Comparison of ENCODE assay signal across 10 mouse cellular contexts in the genomic region with DNA sequence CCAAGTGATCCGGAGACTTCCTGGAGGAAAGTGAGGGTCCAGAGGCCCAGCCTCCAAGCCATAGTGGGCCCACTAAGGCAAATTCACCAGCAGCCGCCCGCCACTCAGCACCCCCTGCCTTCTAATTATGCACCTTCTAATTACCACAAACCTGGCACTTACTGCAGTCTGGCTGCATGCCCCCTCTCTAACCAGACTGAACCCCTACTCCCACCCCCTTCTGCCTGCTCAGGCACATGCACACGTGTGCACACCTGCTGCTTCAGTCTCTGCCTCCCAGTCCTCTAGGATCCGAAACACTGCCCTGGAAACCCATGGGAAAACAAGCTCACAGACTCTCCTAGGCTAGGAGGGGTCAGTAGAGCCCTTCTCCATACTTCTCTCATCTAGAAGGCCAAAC. TPM values are rescaled to one million over a fixed set of nuclear protein-coding genes. Genes with fewer than 3 reads are reported as not detected.
DNase-seq lines count a peak whose midpoint lies in the region; ATAC-seq and TF ChIP-seq lines count a peak whose summit lies in the region.
"Had no signal": no experiment of that assay in that cellular context is flagged by ENCODE, and none has a peak within 500 bp of the region (broad histone marks: within the 10 kb centered on the region; RNA-seq: fewer than 3 reads in every experiment).

No protein-coding gene starts in this region.

- H3K9me3 ChIP-seq in heart, embryonic 12.5 days (replicated peaks) = no peaks in the 10 kb centered on the region
- no peaks in the 10 kb centered on the region for H3K9me3 ChIP-seq in forebrain, embryonic 16.5 days (ENCODE audit: control insufficient read depth, low read length)
- no peaks in the 10 kb centered on the region for H3K9me3 ChIP-seq in hindbrain, embryonic 16.5 days (ENCODE audit: control insufficient read depth, low read length)

- no peak for ATAC-seq in heart, embryonic 12.5 days (ENCODE audit: insufficient number of reproducible peaks, low FRiP score)
- peak; percentile 71 for ATAC-seq in forebrain, embryonic 16.5 days
- no peak for ATAC-seq in hindbrain, embryonic 16.5 days
- ATAC-seq: intestine, embryonic 16.5 days had no signal

- H3K79me2 ChIP-seq in macrophage (ENCODE audit: inconsistent target) = peaks cover 11% of the 10 kb centered on the region; the same call in 1 of the 2 replicates

- H3K4me3 ChIP-seq in heart, embryonic 12.5 days = no peak overlapping the region
- peak overlapping the region; percentile 38; the same call in 1 of the 2 replicates for H3K4me3 ChIP-seq in spleen, adult 2 months (ENCODE audit: extremely low read depth, insufficient read depth, insufficient read length)
- H3K4me3 ChIP-seq in forebrain, embryonic 16.5 days (replicated peaks; ENCODE audit: low read length) = no peak overlapping the region
- H3K4me3 ChIP-seq in macrophage (ENCODE audit: inconsistent target) = no peak overlapping the region
- no peak overlapping the region for H3K4me3 ChIP-seq in hindbrain, embryonic 16.5 days (ENCODE audit: low read length)
- H3K4me3 ChIP-seq: myocyte had no signal

- TF ChIP-seq CTCF in spleen, adult 2 months (IDR thresholded peaks at IDR 0.05; ENCODE audit: extremely low read depth, insufficient read depth, insufficient read length, insufficient replicate concordance) = no peak

- no peaks in the 10 kb centered on the region for H3K27me3 ChIP-seq in heart, embryonic 12.5 days (replicated peaks)
- H3K27me3 ChIP-seq in spleen, adult 2 months (ENCODE audit: control insufficient read depth, insufficient read depth, low read length) = no peaks in the 10 kb centered on the region
- H3K27me3 ChIP-seq in forebrain, embryonic 16.5 days (replicated peaks; ENCODE audit: control insufficient read depth, insufficient read depth, low read length) = no peaks in the 10 kb centered on the region
- no peaks in the 10 kb centered on the region for H3K27me3 ChIP-seq in hindbrain, embryonic 16.5 days (replicated peaks; ENCODE audit: control insufficient read depth, insufficient read depth, low read length)

- WGBS in heart, embryonic 12.5 days = 88% methylated on average over 5 of the region's 5 CpGs
- WGBS in spleen, adult 2 months = 17% methylated on average over 5 of the region's 5 CpGs
- 47% methylated on average over 5 of the region's 5 CpGs for WGBS in forebrain, embryonic 16.5 days
- 43% methylated on average over 5 of the region's 5 CpGs for WGBS in macrophage (ENCODE audit: missing documents)
- 54% methylated on average over 5 of the region's 5 CpGs for WGBS in hindbrain, embryonic 16.5 days

- H3K9ac ChIP-seq in heart, embryonic 12.5 days = 0 out of 2 replicates have a peak overlapping the region, but pooled peaks have one; percentile 26
- H3K9ac ChIP-seq in forebrain, embryonic 16.5 days (replicated peaks; ENCODE audit: low read depth, low read length) = no peak overlapping the region
- no peak overlapping the region for H3K9ac ChIP-seq in hindbrain, embryonic 16.5 days (ENCODE audit: low read depth, low read length)

- no peak overlapping the region for H3K4me2 ChIP-seq in heart, embryonic 12.5 days
- no peak overlapping the region for H3K4me2 ChIP-seq in forebrain, embryonic 16.5 days (ENCODE audit: low read length)
- H3K4me2 ChIP-seq in hindbrain, embryonic 16.5 days (ENCODE audit: low read length) = no peak overlapping the region

- intact Hi-C loops in heart, postnatal 36 days (cut with DNase I) = no loop called here

- H3K27ac ChIP-seq in heart, embryonic 12.5 days (ENCODE audit: poor library complexity, severe bottlenecking) = no peak overlapping the region
- H3K27ac ChIP-seq in spleen, adult 2 months (ENCODE audit: insufficient read depth, low read length) = peak overlapping the region; percentile 96
- H3K27ac ChIP-seq in forebrain, embryonic 16.5 days (ENCODE audit: low read length) = no peak overlapping the region
- peak overlapping the region; percentile 79 for H3K27ac ChIP-seq in macrophage
- no peak overlapping the region for H3K27ac ChIP-seq in hindbrain, embryonic 16.5 days (ENCODE audit: low read depth, low read length)

- H3K4me1 ChIP-seq in heart, embryonic 12.5 days (replicated peaks) = peaks cover 63% of the 10 kb centered on the region
- H3K4me1 ChIP-seq in spleen, adult 2 months (ENCODE audit: control insufficient read depth, insufficient read depth, insufficient read length) = peaks cover 56% of the 10 kb centered on the region; the same call in 1 of the 2 replicates
- peaks cover 30% of the 10 kb centered on the region for H3K4me1 ChIP-seq in forebrain, embryonic 16.5 days (replicated peaks; ENCODE audit: control insufficient read depth, insufficient read depth, low read length)
- peaks cover 19% of the 10 kb centered on the region for H3K4me1 ChIP-seq in hindbrain, embryonic 16.5 days (ENCODE audit: control insufficient read depth, insufficient read depth, low read depth, low read length)

- no peak for TF ChIP-seq POLR2A in spleen, adult 2 months (IDR thresholded peaks at IDR 0.05; ENCODE audit: low read depth, low read length)

- no peak for DNase-seq in heart, postnatal 36 days
- no peak for DNase-seq in spleen, adult 2 months (ENCODE audit: low read depth in 1 of 2, low spot score in 2 of 2)
- no peak for DNase-seq in spleen, postnatal 36 days (ENCODE audit: low spot score in 2 of 2)
- no peak for DNase-seq in cerebellum, adult 9-11 months

- no peaks in the 10 kb centered on the region; the same call in 1 of the 2 replicates for H3K36me3 ChIP-seq in heart, embryonic 12.5 days
- peaks cover 6% of the 10 kb centered on the region; the same call in 1 of the 2 replicates for H3K36me3 ChIP-seq in spleen, adult 2 months (ENCODE audit: control insufficient read depth, insufficient read depth, low read length)
- H3K36me3 ChIP-seq in forebrain, embryonic 16.5 days (ENCODE audit: control insufficient read depth, insufficient read depth) = no peaks in the 10 kb centered on the region
- H3K36me3 ChIP-seq in macrophage (ENCODE audit: inconsistent target) = 0 out of 2 replicates have a peak, but pooled peaks cover 4% of the 10 kb centered on the region
- no peaks in the 10 kb centered on the region for H3K36me3 ChIP-seq in hindbrain, embryonic 16.5 days (ENCODE audit: control insufficient read depth, insufficient read depth, low read length)

RNA-seq across cellular contexts. Expression of a gene that starts 8.4 kb away (rescaled TPM):
- 4.1 TPM in 2 replicates for polyA plus RNA-seq in heart, embryonic 12.5 days (2016; fragmentation: Nextera tagmentation; extraction: Ambion mirVana)
- 1 to 10 TPM; 2.1 to 3.1 TPM for total RNA-seq in heart, postnatal 36 days (2021)
- 79.2 and 97.8 TPM in 2 replicates for polyA plus RNA-seq in spleen, adult 2 months (2012; rRNA removed)
- 3.9 and 4.8 TPM in 2 replicates for polyA plus RNA-seq in forebrain, embryonic 16.5 days (2015; fragmentation: Nextera tagmentation; extraction: Ambion mirVana)
- total RNA-seq in macrophage (2018; cell fraction: chromatin; rRNA removed) = 10 to 100 TPM in 6 of 26 experiments, 1 to 10 TPM in 15, under 1 TPM in 4, not detected in 1; 0.53 to 25.0 (median 3.5) TPM
- 10 to 100 TPM in 3 of 26 experiments, 1 to 10 TPM in 22, under 1 TPM in 1; 0.53 to 13.3 (median 4.2) TPM for total RNA-seq in macrophage (2018; cell fraction: cytosol; rRNA removed)
- total RNA-seq in macrophage (2018; cell fraction: nucleus; rRNA removed) = 10 to 100 TPM in 6 of 26 experiments, 1 to 10 TPM in 19, under 1 TPM in 1; 0.96 to 13.9 (median 6.1) TPM
- polyA plus RNA-seq in macrophage (2018) = 2.4 to 9.2 TPM (median 3.7 TPM) in 3 replicates
- polyA plus RNA-seq in hindbrain, embryonic 16.5 days (2015; fragmentation: Nextera tagmentation; extraction: Ambion mirVana) = 5.1 and 5.3 TPM in 2 replicates

Comparison
In these comparisons a context has a peak if more than half of its experiments do, and no peak if none do; other contexts are left out.
1. H3K27ac ChIP-seq: peak in spleen, adult 2 months (single experiment) and macrophage (single experiment); none in heart, embryonic 12.5 days (single experiment), forebrain, embryonic 16.5 days (single experiment) and hindbrain, embryonic 16.5 days (single experiment).